Mouse (Mus musculus): ENCODE measurements around the gene Fgf12. TPM values are rescaled to one million over a fixed set of nuclear protein-coding genes. Genes with fewer than 3 reads are reported as not detected.

Gene Fgf12
- polyA plus RNA-seq, 1 experiment from 2014 or later: 9.9 TPM

DNA sequence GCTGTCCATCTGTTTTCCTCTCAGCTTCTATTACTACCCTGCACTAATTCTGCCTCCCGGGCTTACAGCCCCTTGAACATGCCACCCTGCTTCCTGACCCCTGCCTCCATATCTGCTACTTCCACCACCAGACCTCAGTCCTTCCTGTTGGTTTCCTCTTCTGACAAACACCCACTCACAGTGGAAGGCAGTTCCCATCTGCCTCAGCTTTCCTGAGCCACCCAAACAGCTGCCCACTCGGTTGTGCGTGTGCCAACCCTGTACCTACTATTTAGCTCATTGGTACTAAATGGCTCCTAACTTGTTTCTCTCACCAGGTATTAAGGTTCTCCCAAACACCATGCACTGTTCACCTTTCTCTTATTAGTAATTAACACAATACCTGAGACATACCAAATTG is 71.2 kb downstream of the Fgf12 start:
- H3K36me3 ChIP-seq: no peaks in the 10 kb centered on the region
- no peak overlapping the region for H3K4me3 ChIP-seq
- WGBS: 92% methylated on average over 3 of the region's 3 CpGs
- no peak for ATAC-seq (ENCODE audit: low FRiP score)
- H3K4me1 ChIP-seq: no peaks in the 10 kb centered on the region
- H3K9me3 ChIP-seq (replicated peaks): no peaks in the 10 kb centered on the region
- no peak overlapping the region for H3K4me2 ChIP-seq (replicated peaks)
- no peak overlapping the region for H3K9ac ChIP-seq
- H3K27me3 ChIP-seq: no peaks in the 10 kb centered on the region
- no peak overlapping the region for H3K27ac ChIP-seq

DNA sequence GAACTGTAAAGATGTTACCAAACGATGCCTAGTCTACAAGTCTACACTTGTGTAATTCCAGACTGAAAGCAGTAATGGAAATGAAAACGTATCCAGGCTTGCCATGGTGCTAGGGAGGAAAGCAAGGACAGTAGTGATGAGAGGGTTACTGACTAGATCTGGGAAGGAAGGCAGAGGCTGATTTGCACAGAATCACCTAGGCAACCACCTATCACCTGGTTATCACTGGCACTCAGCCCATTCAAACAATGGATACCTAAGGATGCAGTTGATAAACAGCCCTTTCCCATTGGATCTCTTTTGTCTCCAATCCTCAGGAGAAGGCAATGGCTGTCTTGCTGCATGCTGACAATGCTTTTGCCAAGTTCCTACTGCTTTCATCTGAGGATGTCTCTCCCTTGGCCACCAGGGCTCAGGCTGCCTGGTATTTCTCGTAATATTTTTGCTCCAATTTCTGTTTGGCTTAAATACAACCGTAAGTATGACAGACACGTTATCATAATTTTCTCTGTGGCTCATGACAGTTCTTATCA is 84.0 kb downstream of the Fgf12 start:
- H3K4me1 ChIP-seq: no peaks in the 10 kb centered on the region
- H3K9me3 ChIP-seq (replicated peaks): no peaks in the 10 kb centered on the region
- no peak overlapping the region for H3K27ac ChIP-seq
- 84% methylated on average over 5 of the region's 5 CpGs for WGBS
- H3K27me3 ChIP-seq: no peaks in the 10 kb centered on the region
- H3K36me3 ChIP-seq: no peaks in the 10 kb centered on the region
- no peak overlapping the region for H3K9ac ChIP-seq
- ATAC-seq (ENCODE audit: low FRiP score): no peak
- no peak overlapping the region for H3K4me2 ChIP-seq (replicated peaks)
- no peak overlapping the region for H3K4me3 ChIP-seq

DNA sequence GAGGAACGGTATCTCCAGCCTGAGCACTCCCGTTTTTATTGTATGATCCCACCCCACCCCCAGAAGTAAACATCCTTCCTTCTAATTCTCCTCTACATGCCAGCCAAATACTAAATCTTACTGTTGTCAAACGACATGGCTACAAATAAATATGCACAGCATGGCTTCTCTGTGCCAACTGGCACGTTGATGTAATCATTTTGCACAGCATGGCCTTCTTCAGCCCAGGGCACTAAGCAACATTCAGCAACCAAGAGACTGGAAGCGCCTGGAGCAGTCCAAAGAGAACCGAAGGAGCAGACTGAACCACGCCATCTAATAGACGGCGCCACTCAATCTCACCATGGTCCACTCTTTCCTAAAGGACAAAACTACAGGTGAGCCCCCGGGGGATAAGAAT is 100.2 kb downstream of the Fgf12 start:
- ATAC-seq (ENCODE audit: low FRiP score): no peak
- WGBS: 92% methylated on average over 10 of the region's 10 CpGs
- Histone ChIP-seq H3K9me3 (replicated peaks) (no peaks in the 10 kb centered on the region), H3K27me3 (no peaks in the 10 kb centered on the region), H3K4me1 (no peaks in the 10 kb centered on the region), H3K36me3 (no peaks in the 10 kb centered on the region), H3K4me2 (replicated peaks) (no peak overlapping the region), H3K4me3 (no peak overlapping the region), H3K9ac (no peak overlapping the region), H3K27ac (no peak overlapping the region)

DNA sequence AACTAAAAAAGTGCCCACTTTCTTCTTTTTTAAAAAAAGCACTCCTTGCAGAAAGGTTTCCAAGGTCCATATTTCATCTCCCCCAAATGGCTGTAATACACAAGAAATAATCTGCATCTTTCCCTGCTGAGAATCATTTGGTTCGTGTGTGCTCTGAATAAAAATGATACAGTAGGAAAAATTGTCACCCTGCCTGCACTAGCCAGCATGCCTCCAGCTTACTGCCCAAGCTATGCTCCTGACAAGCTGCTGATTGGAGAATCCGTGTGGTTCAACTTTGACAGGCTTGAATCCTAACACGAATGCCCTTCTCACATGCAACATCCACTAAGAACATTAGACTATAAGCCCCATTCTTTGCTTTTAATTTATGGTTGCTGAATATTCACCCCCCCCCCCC is 102.3 kb downstream of the Fgf12 start:
- 70% methylated on average over 3 of the region's 3 CpGs for WGBS
- Histone ChIP-seq H3K4me2 (replicated peaks) (no peak overlapping the region), H3K4me1 (no peaks in the 10 kb centered on the region), H3K27me3 (no peaks in the 10 kb centered on the region), H3K9me3 (replicated peaks) (no peaks in the 10 kb centered on the region), H3K36me3 (no peaks in the 10 kb centered on the region), H3K9ac (no peak overlapping the region), H3K4me3 (no peak overlapping the region), H3K27ac (no peak overlapping the region)
- no peak for ATAC-seq (ENCODE audit: low FRiP score)

DNA sequence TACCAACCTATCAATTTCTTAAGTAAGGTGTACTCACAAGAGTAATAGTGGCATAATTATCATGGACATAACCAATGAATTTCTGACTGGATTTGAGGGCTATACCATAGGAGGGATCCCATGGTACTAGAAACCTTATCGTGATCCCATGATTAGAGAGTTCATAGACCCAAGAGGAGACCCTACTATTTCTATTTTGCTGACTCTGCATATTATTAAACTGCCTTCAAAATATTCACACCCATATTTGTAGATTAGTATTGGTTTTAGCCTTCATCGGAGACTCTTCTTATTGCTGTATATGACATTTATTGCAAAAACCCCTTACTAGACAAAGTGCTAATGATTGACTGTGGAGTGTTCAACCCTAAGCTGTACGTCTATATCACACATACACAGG is 107.8 kb downstream of the Fgf12 start:
- H3K27me3 ChIP-seq: no peaks in the 10 kb centered on the region
- no peaks in the 10 kb centered on the region for H3K4me1 ChIP-seq
- no peaks in the 10 kb centered on the region for H3K9me3 ChIP-seq (replicated peaks)
- 88% methylated on average over 3 of the region's 3 CpGs for WGBS
- no peaks in the 10 kb centered on the region for H3K36me3 ChIP-seq
- no peak for ATAC-seq (ENCODE audit: low FRiP score)
- no peak overlapping the region for H3K27ac ChIP-seq
- H3K4me3 ChIP-seq: no peak overlapping the region
- no peak overlapping the region for H3K9ac ChIP-seq
- no peak overlapping the region for H3K4me2 ChIP-seq (replicated peaks)

DNA sequence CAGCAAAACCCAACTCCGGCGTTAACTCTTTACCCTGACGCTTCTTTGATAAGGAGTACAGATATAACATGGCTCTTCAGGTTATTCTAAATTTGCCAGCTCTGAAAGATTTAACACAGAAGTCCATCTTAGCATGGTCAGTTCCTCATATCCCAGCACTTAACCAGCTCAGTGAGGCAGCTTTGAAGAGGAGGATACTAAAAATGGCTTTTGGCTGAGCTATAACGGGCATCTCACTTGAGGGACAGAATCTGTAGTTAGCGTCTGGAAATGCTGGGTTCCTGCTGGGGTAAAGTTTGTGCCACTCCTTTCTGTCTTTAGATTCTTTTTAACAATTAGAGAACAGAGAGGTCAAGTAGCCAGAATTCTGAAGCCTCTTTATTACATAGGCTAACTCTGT is 121.1 kb downstream of the Fgf12 start:
- 82% methylated on average over 5 of the region's 5 CpGs for WGBS

DNA sequence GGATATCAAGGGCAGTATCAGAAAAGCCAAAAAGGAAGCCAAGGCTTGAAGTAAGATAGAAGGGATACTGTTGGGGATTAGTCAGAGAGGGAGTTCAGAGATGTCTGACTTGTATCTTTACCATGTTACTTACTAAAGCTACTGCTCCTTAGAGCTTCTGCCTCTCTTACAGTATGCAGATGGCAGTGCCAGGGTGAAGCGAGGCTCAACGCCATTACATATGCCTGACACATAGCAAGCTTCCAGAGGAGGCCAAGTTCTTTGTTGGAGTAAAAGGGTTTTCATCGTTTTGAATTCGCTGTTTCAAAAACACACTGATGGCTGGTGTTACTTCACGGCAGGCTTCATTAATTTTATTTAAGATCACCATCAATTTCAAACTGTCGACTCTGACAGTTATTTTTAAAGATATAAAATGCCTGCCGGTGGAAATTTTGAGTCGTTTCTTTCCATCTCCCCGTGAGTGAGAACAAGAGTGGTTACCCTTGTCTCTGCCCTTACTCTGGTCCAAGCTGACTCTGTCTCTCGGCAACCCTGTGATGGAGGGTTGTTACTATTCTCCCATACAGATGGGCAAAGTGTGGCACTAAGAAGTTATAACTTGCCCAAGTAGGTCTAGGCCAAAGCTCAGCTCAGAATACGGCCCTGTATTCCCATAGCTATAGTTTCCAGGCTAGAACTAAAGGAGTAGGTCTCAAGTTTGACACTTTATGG is 121.9 kb downstream of the Fgf12 start:
- H3K36me3 ChIP-seq: no peaks in the 10 kb centered on the region
- no peak overlapping the region for H3K9ac ChIP-seq
- no peak overlapping the region for H3K27ac ChIP-seq
- ATAC-seq (ENCODE audit: low FRiP score): no peak
- no peak overlapping the region for H3K4me2 ChIP-seq (replicated peaks)
- H3K4me1 ChIP-seq: no peaks in the 10 kb centered on the region
- WGBS: 81% methylated on average over 11 of the region's 11 CpGs
- no peaks in the 10 kb centered on the region for H3K9me3 ChIP-seq (replicated peaks)
- H3K4me3 ChIP-seq: no peak overlapping the region
- H3K27me3 ChIP-seq: no peaks in the 10 kb centered on the region

More for the DNA sequence above, 121.1 kb downstream of the Fgf12 start:
- no peaks in the 10 kb centered on the region for H3K4me1 ChIP-seq
- H3K27ac ChIP-seq: no peak overlapping the region
- no peaks in the 10 kb centered on the region for H3K36me3 ChIP-seq
- no peak overlapping the region for H3K9ac ChIP-seq
- no peak overlapping the region for H3K4me3 ChIP-seq
- H3K4me2 ChIP-seq (replicated peaks): no peak overlapping the region
- no peaks in the 10 kb centered on the region for H3K27me3 ChIP-seq
- no peak for ATAC-seq (ENCODE audit: low FRiP score)
- no peaks in the 10 kb centered on the region for H3K9me3 ChIP-seq (replicated peaks)

DNA sequence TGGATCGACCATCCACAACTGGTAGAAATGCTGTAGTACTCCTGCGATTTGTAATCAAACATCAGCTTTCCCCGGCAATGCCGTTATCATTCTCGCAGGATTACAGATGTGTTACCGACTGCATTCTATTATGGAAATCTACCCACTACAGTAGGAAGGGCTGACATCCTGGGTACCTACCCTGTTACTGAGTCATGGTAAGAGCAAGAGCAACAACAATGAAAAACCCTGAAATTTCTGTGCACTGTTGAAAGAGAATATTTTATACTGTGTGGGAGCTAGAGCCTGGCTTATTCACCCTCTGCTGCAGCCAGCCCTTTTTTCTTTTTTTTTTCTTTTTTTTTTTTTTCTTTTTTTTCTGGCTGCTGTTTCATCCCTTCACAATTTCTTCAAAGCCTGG is 126.6 kb downstream of the Fgf12 start:
- no peak overlapping the region for H3K4me3 ChIP-seq
- no peaks in the 10 kb centered on the region for H3K9me3 ChIP-seq (replicated peaks)
- H3K27ac ChIP-seq: no peak overlapping the region
- no peak for ATAC-seq (ENCODE audit: low FRiP score)
- H3K36me3 ChIP-seq: no peaks in the 10 kb centered on the region
- WGBS: 88% methylated on average over 6 of the region's 6 CpGs
- no peaks in the 10 kb centered on the region for H3K27me3 ChIP-seq
- H3K9ac ChIP-seq: no peak overlapping the region
- H3K4me1 ChIP-seq: no peaks in the 10 kb centered on the region
- no peak overlapping the region for H3K4me2 ChIP-seq (replicated peaks)

DNA sequence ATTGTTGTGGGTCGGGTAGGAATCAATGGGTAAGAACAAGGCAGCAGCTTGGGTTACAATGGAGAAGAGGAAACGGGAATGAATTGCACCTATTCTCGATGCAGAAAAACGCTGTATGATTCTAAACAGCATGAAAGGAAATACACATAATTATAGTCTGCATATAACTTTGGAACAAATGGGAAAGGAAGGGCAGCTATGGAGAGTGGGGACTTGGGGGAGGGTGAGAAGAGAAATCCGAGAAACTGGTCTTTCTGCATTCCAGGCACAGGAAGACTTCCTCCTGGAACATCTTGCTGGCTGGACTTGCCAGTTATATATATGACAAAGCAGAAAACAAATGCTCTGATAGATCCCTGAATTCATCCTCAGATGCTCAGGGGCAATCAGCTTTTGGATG is 127.2 kb downstream of the Fgf12 start:
- 77% methylated on average over 5 of the region's 5 CpGs for WGBS

DNA sequence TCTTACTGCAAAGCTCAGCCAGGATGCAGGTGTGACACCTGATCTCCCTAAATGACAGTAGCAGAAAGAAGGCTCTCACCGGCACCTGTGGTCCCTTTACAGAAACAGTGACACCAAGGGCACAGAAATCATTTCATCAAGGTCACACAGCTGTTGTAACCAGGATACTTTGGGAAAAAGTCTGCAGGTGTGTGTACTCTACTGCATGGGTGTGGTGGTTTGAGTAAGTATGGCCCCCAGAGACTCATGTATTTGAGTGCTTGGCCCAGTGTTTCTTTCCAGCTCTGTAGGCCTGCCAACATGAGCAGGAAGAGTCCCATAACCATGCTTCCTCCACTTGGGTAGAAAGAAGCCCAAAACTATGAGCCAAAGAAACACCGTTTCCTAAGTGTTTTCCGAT is 138.5 kb downstream of the Fgf12 start:
- WGBS: 88% methylated on average over 3 of the region's 3 CpGs
- Histone ChIP-seq H3K4me1 (peaks cover 3% of the 10 kb centered on the region; the same call in 1 of the 2 replicates), H3K27ac (no peak overlapping the region), H3K9me3 (replicated peaks) (no peaks in the 10 kb centered on the region), H3K4me2 (replicated peaks) (no peak overlapping the region), H3K36me3 (no peaks in the 10 kb centered on the region), H3K9ac (no peak overlapping the region), H3K4me3 (no peak overlapping the region), H3K27me3 (no peaks in the 10 kb centered on the region)
- no peak for ATAC-seq (ENCODE audit: low FRiP score)

More for the DNA sequence above, 127.2 kb downstream of the Fgf12 start:
- Histone ChIP-seq H3K27ac (no peak overlapping the region), H3K9me3 (replicated peaks) (no peaks in the 10 kb centered on the region), H3K4me1 (no peaks in the 10 kb centered on the region), H3K4me3 (no peak overlapping the region), H3K9ac (no peak overlapping the region), H3K4me2 (replicated peaks) (no peak overlapping the region), H3K36me3 (no peaks in the 10 kb centered on the region), H3K27me3 (no peaks in the 10 kb centered on the region)
- no peak for ATAC-seq (ENCODE audit: low FRiP score)

DNA sequence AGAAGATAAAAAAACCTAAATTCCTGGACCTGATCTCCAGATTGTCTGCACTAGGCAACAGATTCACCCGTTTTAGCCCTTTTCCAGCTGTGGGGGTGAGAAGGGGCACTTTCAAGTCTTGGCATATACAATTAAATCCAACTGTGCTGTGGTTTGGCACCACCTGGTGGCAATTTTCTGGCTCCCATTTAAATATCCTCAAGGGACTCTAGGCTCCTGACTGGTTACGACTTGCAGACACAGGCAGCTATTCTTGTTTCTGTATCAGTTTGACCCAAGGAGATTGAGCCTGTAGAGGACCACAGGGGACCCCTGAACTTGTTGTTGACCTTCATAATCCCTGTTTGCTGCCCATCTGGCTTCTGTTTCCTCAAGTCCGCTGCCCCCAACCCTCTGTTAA is 141.9 kb downstream of the Fgf12 start:
- no peak for ATAC-seq (ENCODE audit: low FRiP score)
- Histone ChIP-seq H3K27ac (no peak overlapping the region), H3K36me3 (no peaks in the 10 kb centered on the region), H3K27me3 (no peaks in the 10 kb centered on the region), H3K4me2 (replicated peaks) (no peak overlapping the region), H3K4me3 (no peak overlapping the region), H3K9ac (no peak overlapping the region), H3K4me1 (peaks cover 3% of the 10 kb centered on the region; the same call in 1 of the 2 replicates), H3K9me3 (replicated peaks) (no peaks in the 10 kb centered on the region)
- 23% methylated on average over 3 of the region's 3 CpGs for WGBS

DNA sequence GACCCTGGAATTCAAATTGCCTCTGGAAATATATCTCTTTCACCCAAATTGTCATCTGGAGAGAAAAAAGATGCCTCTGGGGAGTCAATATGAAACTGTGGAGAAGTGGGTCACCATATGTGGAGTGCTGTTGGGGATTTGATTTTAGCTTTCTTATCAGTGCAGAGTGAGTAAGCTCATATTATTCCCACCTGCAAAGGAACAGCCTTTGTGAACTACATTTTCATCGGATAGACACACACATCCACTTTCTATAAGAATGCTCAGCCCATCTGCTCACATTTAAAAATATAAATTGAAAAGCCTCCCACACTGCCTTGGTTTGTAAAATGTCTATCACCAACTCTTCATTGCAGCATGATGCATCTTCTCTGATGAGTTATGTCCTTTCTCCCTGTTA is 149.7 kb downstream of the Fgf12 start:
- H3K36me3 ChIP-seq: no peaks in the 10 kb centered on the region
- H3K27me3 ChIP-seq: no peaks in the 10 kb centered on the region
- ATAC-seq (ENCODE audit: low FRiP score): no peak
- no peak overlapping the region for H3K4me3 ChIP-seq
- no peak overlapping the region for H3K27ac ChIP-seq
- no peaks in the 10 kb centered on the region for H3K4me1 ChIP-seq
- no peak overlapping the region for H3K9ac ChIP-seq
- WGBS: 78% methylated on average over 1 of the region's 1 CpGs
- H3K4me2 ChIP-seq (replicated peaks): no peak overlapping the region
- H3K9me3 ChIP-seq (replicated peaks): no peaks in the 10 kb centered on the region

DNA sequence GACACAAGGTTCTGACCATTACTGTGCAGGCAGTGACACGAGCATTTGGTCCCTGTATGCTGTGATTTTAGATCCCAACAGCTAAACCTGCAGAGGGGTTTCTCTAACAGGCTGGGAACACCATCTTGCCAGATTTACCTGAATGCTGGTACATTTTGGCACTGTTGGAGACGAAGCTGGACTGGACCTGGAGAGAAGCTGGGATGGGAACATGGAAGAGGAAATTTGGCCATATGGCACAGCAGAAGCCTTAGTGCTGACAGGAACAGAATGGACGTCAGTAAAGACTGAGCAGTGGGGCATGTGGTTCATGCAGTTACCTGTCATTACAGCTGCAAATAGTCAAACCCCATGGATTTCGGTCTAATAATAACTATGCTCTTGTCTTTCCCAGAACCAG is 151.1 kb downstream of the Fgf12 start:
- Histone ChIP-seq H3K36me3 (no peaks in the 10 kb centered on the region), H3K4me2 (replicated peaks) (no peak overlapping the region), H3K27me3 (no peaks in the 10 kb centered on the region), H3K9me3 (replicated peaks) (no peaks in the 10 kb centered on the region), H3K9ac (no peak overlapping the region), H3K4me3 (no peak overlapping the region), H3K4me1 (no peaks in the 10 kb centered on the region), H3K27ac (no peak overlapping the region)
- WGBS: 70% methylated on average over 4 of the region's 4 CpGs
- ATAC-seq (ENCODE audit: low FRiP score): no peak
